Mouse (Mus musculus): ENCODE results near the gene Itprid1.

Itprid1 gene

GRCm38 (mm10) chr6:55836650-55837320 lies at the start of gene Itprid1:
TSS of gene Itprid1 (plus strand) at chr6:55836895.
- no peak for DNase-seq (ENCODE audit: low spot score in 2 of 2)

- DNase-seq (ENCODE audit: low spot score in 2 of 2), result no peak
Measured at GRCm38 (mm10) chr6:55789557-55789956, 47.1 kb upstream of the Itprid1 start.

- DNase-seq (ENCODE audit: low spot score in 2 of 2), result no peak
Measured at GRCm38 (mm10) chr6:55791852-55792496, 44.7 kb upstream of the Itprid1 start.

- DNase-seq (ENCODE audit: low spot score in 2 of 2), result no peak
Measured at GRCm38 (mm10) chr6:55792536-55792935, 44.2 kb upstream of the Itprid1 start.

GRCm38 (mm10) chr6:55802686-55803085 lies 34.0 kb upstream of the Itprid1 start:
- DNase-seq (ENCODE audit: low spot score in 2 of 2), result no peak

GRCm38 (mm10) chr6:55803357-55803756 lies 33.3 kb upstream of the Itprid1 start:
- DNase-seq (ENCODE audit: low spot score in 2 of 2), result no peak

GRCm38 (mm10) chr6:55803991-55804680 lies 32.6 kb upstream of the Itprid1 start:
- DNase-seq (ENCODE audit: low spot score in 2 of 2), result peak in 1 of 2 experiments; percentile 12

- DNase-seq (ENCODE audit: low spot score in 2 of 2), result no peak
Measured at GRCm38 (mm10) chr6:55804681-55805000, 32.1 kb upstream of the Itprid1 start.

GRCm38 (mm10) chr6:55805291-55806137 lies 31.2 kb upstream of the Itprid1 start:
- no peak for DNase-seq (ENCODE audit: low spot score in 2 of 2)

GRCm38 (mm10) chr6:55806537-55806936 lies 30.2 kb upstream of the Itprid1 start:
- DNase-seq (ENCODE audit: low spot score in 2 of 2), result no peak

GRCm38 (mm10) chr6:55808692-55809091 lies 28.0 kb upstream of the Itprid1 start:
- DNase-seq (ENCODE audit: low spot score in 2 of 2), result no peak

GRCm38 (mm10) chr6:55811153-55811552 lies 25.5 kb upstream of the Itprid1 start:
- no peak for DNase-seq (ENCODE audit: low spot score in 2 of 2)

- no peak for DNase-seq (ENCODE audit: low spot score in 2 of 2)
Measured at GRCm38 (mm10) chr6:55812353-55812752, 24.3 kb upstream of the Itprid1 start.

- no peak for DNase-seq (ENCODE audit: low spot score in 2 of 2)
Measured at GRCm38 (mm10) chr6:55814184-55814926, 22.3 kb upstream of the Itprid1 start.

GRCm38 (mm10) chr6:55816911-55817310 lies 19.8 kb upstream of the Itprid1 start:
- DNase-seq (ENCODE audit: low spot score in 2 of 2), result no peak

- no peak for DNase-seq (ENCODE audit: low spot score in 2 of 2)
Measured at GRCm38 (mm10) chr6:55829722-55830121, 7.0 kb upstream of the Itprid1 start.

- DNase-seq (ENCODE audit: low spot score in 2 of 2), result no peak
Measured at GRCm38 (mm10) chr6:55852589-55852988, 15.9 kb downstream of the Itprid1 start.

GRCm38 (mm10) chr6:55856085-55856484 lies 19.4 kb downstream of the Itprid1 start:
- DNase-seq (ENCODE audit: low spot score in 2 of 2), result no peak

GRCm38 (mm10) chr6:55865206-55865605 lies 28.5 kb downstream of the Itprid1 start:
- no peak for DNase-seq (ENCODE audit: low spot score in 2 of 2)

- DNase-seq (ENCODE audit: low spot score in 2 of 2), result no peak
Measured at GRCm38 (mm10) chr6:55879356-55879960, 42.8 kb downstream of the Itprid1 start.

- no peak for DNase-seq (ENCODE audit: low spot score in 2 of 2)
Measured at GRCm38 (mm10) chr6:55880886-55881285, 44.2 kb downstream of the Itprid1 start.
